Mouse (Mus musculus) fat pad, adult 2 months (tissue): Measurements from ENCODE around the gene Hoxd11.

Experiments
- DNase-seq: peaks from one replicate; pipeline ENCODE4 v3.0.0-alpha.2; 2011; ENCODE audit warnings: low read depth, low spot score; ENCODE audit errors: extremely low read depth

Hoxd11 gene

GRCm38 (mm10) chr2:74727640-74728302 lies 48.4 kb downstream of the Hoxd11 start:
- no peak for DNase-seq

- DNase-seq, result no peak
These were observed 48.9 kb downstream of the Hoxd11 start for GRCm38 (mm10) chr2:74728303-74728680.

DNA sequence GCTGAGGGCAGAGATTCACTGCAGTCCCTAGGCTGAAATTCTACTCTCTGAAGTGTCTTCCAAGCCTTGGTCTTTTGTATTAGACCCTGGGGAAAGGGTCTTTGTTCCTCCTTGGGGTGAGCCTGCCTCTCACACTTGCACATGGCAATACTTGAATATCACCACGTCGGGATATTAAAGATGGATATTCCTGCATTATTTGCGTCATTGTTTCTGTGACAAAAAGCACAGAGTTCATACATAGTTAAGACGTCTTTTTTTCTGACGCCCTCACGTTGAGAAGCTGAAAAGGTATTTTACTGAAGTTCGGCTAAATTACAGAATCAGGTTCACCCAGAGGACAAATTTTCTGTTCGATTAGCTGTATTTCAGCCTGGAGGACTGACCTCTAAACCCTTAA lies 51.0 kb downstream of the Hoxd11 start:
- DNase-seq, result no peak

DNA sequence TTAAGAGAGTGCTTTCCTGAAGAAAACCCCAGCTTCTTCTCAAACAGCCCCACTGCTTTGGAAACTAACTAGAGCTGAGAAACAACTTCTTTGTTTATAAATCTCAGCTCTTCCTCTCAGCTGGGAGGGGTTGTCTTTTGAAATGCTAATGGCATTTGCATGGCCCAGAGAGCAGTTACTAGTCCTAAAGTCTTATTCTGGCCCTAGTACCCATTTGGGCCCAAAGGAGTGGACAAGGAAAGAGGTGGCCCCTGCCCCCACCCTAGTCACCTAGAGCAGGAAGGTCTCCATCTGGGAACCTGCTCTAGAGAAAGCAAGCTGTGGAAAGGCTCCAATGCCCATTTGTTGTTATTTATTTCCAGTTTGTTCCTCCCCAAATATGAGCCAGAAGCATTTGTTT lies 51.7 kb downstream of the Hoxd11 start:
- DNase-seq, result no peak

DNA sequence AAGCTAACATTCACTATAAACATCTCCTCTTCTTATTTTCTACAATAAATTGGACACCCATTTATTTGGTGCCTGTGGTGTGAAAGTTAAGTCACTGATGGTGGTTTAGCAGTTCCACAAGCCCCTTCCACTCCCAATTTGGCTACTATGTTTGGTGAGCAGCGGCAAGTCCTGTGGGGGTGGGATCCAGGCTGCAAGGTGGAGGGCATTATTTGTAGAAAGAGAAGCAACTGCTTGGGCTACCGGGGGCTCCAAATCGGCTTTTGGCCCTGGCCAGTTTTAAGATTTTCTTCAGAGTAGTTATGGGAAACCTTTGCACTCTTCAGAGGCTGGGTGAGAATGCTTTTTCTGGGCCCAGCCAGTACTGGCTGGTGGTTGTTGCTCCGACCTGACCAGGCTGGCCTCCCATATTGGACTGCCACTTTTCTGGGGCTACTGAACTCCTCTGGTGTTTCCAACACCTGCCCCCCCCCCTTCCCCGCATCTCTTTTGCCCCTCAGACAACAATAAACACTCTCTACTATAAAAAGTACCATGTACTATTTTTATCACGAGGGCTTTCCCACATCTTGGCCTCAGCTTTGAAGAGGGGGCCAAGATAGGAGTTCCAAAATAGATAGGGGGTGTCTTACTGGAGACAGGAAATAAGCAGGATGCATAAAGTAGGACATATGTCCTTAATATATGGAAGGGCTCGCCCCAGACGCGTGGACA lies 52.6 kb downstream of the Hoxd11 start:
- no peak for DNase-seq

- no peak for DNase-seq
These were observed 53.4 kb downstream of the Hoxd11 start for GRCm38 (mm10) chr2:74732513-74733316.

GRCm38 (mm10) chr2:74733317-74733661 lies 53.9 kb downstream of the Hoxd11 start:
- no peak for DNase-seq

DNA sequence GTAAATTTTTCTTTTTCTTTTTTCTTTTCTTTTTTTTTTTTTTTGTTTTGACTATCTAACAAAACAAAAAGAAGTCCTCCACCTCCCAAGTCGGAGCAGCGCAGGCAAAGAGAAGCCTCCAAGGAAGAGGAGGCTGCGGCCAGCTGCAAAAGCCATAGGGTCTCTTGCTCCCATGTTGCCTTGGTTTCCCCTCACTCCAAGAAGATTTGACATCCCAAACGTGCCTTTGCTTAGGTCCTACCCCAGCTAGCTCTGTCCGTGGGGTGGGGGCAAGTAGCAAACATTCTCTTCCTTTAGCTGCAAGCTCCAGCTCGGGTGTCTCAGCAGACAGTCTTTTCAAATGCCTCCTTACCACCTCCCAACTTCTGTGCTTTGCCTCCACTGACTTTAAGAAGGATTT lies 54.4 kb downstream of the Hoxd11 start:
- DNase-seq, result no peak

GRCm38 (mm10) chr2:74734451-74734850 lies 55.1 kb downstream of the Hoxd11 start:
- no peak for DNase-seq

DNA sequence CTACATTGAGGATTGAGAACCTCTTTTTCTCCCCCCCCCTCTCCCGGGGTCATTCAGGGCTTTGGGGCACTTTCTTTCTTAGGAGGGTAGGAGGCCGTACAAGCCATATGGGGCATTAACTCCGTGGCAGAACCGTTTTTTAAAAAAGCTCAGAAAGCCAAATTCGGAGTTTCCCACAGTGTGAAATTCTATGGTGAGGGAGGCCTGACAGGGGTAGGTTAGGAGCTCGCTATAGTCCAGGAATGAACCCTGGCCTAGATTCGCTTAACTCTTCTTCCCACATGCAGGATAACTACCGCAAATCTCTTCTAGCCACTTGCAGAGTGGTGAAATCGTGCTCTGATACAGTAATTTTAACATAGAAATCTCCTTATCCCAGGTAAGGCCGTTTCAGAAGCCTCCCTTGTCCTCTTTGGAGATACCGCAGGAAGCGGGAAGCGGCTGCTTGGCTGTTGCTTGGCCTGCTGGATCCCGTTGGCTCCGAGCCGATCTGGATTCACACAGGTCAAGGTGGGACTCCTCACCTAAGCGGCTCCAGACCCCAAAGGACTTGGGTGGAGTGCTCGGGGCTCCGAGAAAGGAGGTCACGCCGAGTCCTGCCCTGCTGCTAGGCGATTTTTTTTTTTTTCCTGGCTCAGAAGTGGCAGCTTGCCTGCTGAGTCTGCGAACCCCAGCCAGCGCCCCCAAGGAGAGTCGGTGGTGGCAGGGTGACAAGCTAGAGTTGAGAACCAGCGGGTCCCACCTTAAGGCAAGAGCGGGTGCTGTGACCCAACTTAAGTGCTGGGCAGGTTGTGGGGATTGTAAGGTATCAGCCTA lies 55.8 kb downstream of the Hoxd11 start:
- DNase-seq, result no peak

GRCm38 (mm10) chr2:74735851-74736687 lies 56.7 kb downstream of the Hoxd11 start:
- DNase-seq, result no peak
